Mouse (Mus musculus): ENCODE measurements around the gene Dnajc7. TPM values are rescaled to one million over a fixed set of nuclear protein-coding genes. Genes with fewer than 3 reads are reported as not detected.

Gene Dnajc7
- polyA plus RNA-seq, 3 experiments from 2014 or later = 283 to 389 (median 360) TPM

DNA sequence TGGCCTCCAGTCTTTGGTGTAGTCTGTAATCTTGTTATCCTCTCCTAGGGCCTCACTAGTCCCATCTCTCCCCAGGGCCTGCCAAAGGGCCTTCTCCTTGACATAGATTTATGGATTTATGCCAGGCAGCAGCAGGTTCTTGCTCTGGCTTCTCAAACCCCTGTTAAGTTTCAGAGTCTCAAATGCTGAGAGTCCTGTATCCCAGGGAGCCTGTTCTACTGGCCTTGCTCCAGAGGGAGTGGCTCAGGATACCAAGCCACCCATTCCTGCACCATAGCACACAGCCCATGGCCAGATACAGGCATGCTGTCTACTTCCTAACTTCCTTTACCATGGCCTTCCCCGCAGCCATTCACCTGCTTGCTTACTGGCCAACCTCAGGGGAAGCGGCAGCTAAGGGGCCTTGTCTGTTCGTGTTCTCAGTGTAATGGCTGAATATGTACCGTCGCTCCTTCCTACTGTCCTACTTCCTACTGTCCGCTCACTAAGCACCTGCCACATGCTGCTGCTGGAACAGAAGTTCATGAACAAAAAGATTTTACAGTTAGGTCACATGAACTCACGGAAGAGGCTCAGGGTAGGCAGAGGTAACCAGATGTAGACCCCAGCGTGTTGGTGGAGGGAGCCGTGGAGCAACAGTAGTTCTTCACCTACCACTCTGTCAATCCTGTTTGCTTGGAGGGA, 40.7 kb downstream of the Dnajc7 start:
- no peak for ATAC-seq

DNA sequence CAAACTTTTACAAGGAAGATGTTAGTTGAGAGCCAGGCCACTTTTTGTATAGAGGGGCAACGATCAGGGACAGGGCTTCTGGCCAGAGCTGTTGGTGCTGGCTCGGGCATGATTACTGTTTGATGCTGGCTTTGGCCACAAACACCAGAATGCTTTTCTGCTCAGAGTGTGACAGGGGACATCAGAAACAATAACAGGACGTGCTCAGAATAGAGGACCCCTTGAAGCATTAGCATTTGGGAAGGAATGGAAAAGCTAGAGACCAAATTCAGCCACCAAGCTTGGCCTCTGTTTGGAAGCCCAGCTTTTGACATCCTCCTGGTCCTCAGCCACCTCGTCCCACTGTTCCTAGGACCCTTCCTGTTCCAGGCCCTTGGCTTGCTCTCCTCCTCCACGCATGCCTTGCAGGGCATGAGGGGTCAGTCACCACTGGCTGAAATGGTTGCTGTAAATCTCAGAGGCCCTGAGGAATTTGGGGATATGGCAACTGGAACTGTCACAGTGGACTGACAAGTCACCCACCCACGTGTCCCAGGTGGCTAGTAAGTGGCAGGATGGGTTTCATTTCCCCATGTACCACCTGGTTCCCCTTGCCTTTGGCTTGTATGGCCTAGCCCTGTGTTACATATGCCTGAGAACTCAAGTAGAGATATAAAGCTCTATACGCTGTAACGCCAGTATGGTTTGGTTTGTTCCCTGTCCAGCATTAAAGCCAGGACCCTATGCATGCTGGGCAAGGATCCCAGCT, 41.9 kb downstream of the Dnajc7 start:
- ATAC-seq = no peak

GRCm38 (mm10) chr11:100576256-100576655, 43.7 kb downstream of the Dnajc7 start:
- no peak for ATAC-seq

DNA sequence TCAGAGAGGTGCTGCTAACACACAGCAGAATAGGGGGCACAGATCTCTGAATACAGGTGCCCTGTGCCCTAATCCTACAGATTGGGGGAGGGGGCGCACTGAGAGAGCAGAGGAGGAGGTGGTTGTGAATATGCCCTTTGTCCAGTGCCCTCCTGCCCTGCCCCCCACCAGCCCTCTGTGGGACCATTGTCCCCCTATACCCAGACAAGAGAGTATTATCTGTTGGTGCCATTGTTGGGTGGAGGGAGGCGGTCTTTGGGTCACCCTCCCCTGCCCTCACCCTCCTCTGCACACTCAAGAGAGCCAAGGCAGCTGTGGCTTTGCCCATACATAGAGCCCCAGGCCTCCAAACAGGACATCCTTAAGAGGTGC, 44.5 kb downstream of the Dnajc7 start:
- ATAC-seq = no peak

GRCm38 (mm10) chr11:100574708-100575483, 45.1 kb downstream of the Dnajc7 start, which contains the start of gene Cnp:
Gene Cnp (plus strand): TSS chr11:100574904.
- peak; percentile 57 for ATAC-seq

GRCm38 (mm10) chr11:100574188-100574587, 45.8 kb downstream of the Dnajc7 start:
- ATAC-seq = peak; percentile 85

GRCm38 (mm10) chr11:100571202-100571567, 48.8 kb downstream of the Dnajc7 start:
- no peak for ATAC-seq

GRCm38 (mm10) chr11:100570430-100571201, 49.4 kb downstream of the Dnajc7 start:
- ATAC-seq = no peak

DNA sequence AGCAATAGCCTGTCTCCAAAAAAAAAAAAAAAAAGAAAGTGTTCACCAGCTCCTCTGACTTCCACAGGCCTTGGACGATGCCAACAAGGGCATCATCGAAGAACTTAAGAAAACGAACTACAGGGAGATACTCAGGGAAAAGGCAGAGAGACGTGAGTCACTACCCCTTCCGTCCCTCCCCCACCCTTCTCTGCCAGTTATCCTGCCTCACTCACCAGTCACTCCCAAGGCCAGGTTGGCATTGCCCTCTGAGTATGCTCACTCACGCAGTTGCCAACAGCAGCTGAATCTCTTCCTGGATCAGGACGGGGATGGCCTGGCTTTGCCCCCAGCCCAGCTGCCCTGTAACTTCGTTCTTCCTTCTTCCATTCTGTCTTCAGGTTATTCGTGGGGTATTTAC, 50.2 kb downstream of the Dnajc7 start:
- ATAC-seq = no peak

- no peak for ATAC-seq
These were observed 51.3 kb downstream of the Dnajc7 start for GRCm38 (mm10) chr11:100568692-100569091.

DNA sequence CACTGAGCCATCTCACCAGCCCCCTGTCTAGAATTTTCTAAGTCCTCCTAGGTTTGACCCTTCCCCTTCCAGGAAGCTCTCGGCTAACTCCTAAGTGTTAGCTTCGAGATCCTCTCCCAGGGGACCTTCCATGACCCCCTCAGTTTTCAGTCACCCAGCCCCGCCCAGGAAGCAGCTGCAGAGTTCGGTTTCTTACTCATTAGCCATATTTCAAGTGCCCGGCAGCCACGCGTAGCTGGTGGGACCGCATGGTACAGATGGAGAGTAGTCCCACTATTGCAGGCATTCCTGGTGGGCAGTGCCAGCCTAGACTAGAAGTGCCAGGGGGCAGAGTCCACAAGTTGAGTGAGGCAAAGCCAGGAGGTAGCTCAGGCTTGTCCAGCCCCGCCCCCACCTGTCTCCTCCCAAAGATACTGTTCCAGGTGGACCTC, 52.1 kb downstream of the Dnajc7 start:
- ATAC-seq = no peak

- ATAC-seq = no peak
These were observed 52.7 kb downstream of the Dnajc7 start for GRCm38 (mm10) chr11:100567229-100567628.

- no peak for ATAC-seq
These were observed 55.3 kb downstream of the Dnajc7 start for GRCm38 (mm10) chr11:100564703-100565102.

- no peak for ATAC-seq
These were observed 55.7 kb downstream of the Dnajc7 start for GRCm38 (mm10) chr11:100564297-100564696.

- ATAC-seq = no peak
These were observed 58.2 kb downstream of the Dnajc7 start for GRCm38 (mm10) chr11:100561748-100562147.

GRCm38 (mm10) chr11:100559476-100559875, 60.5 kb downstream of the Dnajc7 start:
- no peak for ATAC-seq

GRCm38 (mm10) chr11:100557563-100557962, 62.4 kb downstream of the Dnajc7 start:
- no peak for ATAC-seq

DNA sequence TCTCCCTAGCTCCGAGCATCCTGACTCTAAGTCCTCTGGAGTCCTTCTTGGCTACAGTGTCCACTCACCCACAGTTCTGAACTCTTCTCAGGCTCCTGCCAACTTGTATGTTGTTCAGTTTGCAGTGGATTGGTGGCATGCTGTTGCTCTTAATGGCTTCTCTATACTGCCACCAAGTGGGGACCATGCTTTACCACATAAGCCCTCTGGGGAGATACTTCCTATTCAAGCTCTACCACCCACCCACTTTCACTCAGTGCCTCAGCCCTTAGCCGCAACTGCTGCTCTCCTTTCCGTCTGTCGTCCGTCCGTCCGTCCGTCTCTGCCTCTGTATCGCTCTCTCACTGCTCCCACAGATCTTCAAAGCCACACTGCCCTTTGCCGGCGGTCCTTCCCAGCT, 64.4 kb downstream of the Dnajc7 start:
- peak; percentile 77 for ATAC-seq

DNA sequence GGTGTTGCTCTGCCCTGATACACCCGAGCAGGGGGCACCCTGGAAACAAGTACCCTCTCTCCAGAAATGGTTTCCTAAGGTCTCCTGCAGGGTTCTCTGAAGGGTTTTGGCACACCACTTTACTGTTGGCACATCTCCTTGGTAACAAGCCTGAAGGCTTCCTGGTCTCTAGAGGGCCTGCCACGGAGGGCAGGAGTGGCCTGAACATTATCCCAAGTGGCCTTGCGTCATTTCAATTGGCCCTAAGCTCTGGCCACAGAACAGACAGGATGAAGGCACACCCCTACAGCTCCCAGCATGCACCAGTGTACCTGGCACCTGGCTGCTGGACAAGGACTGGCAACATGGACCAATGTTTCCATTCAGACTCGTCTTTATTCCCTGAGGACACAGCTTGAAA, 67.1 kb downstream of the Dnajc7 start:
- ATAC-seq = no peak

GRCm38 (mm10) chr11:100550101-100550500, 69.9 kb downstream of the Dnajc7 start:
- ATAC-seq = no peak

DNA sequence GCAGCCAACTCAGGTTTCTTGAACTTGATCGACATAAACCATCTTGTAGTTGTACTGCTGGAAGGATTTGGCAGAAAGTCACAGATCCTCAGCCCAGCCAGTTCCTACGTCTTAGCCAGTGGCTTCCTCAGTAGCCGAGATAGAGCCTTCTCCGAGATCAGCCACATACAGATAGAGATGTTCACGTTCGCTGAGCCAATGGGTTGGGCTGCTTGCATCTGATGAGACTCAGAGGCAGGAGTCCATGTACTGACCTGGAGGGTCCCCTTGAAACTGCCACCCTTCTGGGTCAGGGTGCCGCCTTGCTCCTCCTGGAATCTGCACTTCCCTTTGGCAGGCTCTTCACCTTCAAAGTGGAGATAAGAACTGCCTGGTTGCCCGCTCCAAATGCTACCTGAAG, 70.5 kb downstream of the Dnajc7 start:
- ATAC-seq = no peak

DNA sequence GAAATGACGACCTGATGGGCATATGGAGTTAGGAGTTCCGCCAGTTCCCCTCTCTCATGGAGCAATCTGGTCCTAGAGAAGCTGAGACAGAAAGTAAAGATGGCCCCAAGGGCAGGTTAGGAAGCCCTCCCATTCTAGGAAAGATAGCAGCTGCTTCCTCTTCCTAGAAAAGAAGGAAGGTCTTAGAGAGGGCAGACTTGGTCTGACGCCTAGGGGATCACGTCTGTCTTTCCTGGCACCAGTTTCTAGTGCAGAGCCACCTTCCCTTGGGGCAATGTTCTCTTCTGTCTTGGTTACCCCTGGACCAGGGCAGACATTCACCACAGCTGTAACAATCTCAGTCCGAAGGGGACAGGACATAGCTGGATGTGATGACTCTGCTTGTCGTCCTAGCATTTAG, 71.8 kb downstream of the Dnajc7 start:
- ATAC-seq = no peak

- no peak for ATAC-seq
These were observed 73.0 kb downstream of the Dnajc7 start for GRCm38 (mm10) chr11:100546955-100547354.

All from inflammation-experienced regulatory T-cells, adult 6 months (primary cell).